Mouse (Mus musculus): ENCODE measurements at regions not wholly inside any gene's neighbourhood (a gene's known extent, or its start where the extent isn't known, plus 50 kb on each side); places are given as distances from the start of the nearest gene placed in this dataset.

GRCm38 (mm10) chr16:78247189-78247588 is 54.1 kb upstream of the Cxadr start:
- Histone ChIP-seq H3K4me1 (no peaks in the 10 kb centered on the region), H3K9me3 (replicated peaks) (no peaks in the 10 kb centered on the region), H3K4me2 (no peak overlapping the region), H3K27ac (no peak overlapping the region), H3K4me3 (no peak overlapping the region), H3K36me3 (no peaks in the 10 kb centered on the region), H3K9ac (no peak overlapping the region), H3K27me3 (replicated peaks) (no peaks in the 10 kb centered on the region)
- ATAC-seq = no peak
- 67% methylated on average over 3 of the region's 3 CpGs for WGBS (ENCODE audit: insufficient replicate concordance)

GRCm38 (mm10) chr16:78242678-78243077 is 58.6 kb upstream of the Cxadr start:
- no peak for ATAC-seq
- Histone ChIP-seq H3K36me3 (no peaks in the 10 kb centered on the region), H3K4me3 (no peak overlapping the region), H3K4me1 (0 out of 2 replicates have a peak, but pooled peaks cover 6% of the 10 kb centered on the region), H3K27me3 (replicated peaks) (peaks cover 22% of the 10 kb centered on the region), H3K9ac (no peak overlapping the region), H3K27ac (no peak overlapping the region), H3K4me2 (no peak overlapping the region), H3K9me3 (replicated peaks) (no peaks in the 10 kb centered on the region)
- WGBS (ENCODE audit: insufficient replicate concordance) = 64% methylated on average over 3 of the region's 3 CpGs

GRCm38 (mm10) chr16:78240152-78240551 is 61.1 kb upstream of the Cxadr start:
- H3K27ac ChIP-seq = no peak overlapping the region
- no peaks in the 10 kb centered on the region for H3K9me3 ChIP-seq (replicated peaks)
- H3K36me3 ChIP-seq = no peaks in the 10 kb centered on the region
- no peak overlapping the region for H3K4me3 ChIP-seq
- 0 out of 2 replicates have a peak, but pooled peaks cover 9% of the 10 kb centered on the region for H3K4me1 ChIP-seq
- H3K4me2 ChIP-seq = no peak overlapping the region
- 58% methylated on average over 4 of the region's 4 CpGs for WGBS (ENCODE audit: insufficient replicate concordance)
- H3K9ac ChIP-seq = no peak overlapping the region
- peaks cover 47% of the 10 kb centered on the region for H3K27me3 ChIP-seq (replicated peaks)
- ATAC-seq = no peak

- peak overlapping the region; percentile 58 for H3K4me2 ChIP-seq
- H3K9ac ChIP-seq = no peak overlapping the region
- ATAC-seq = no peak
- WGBS (ENCODE audit: insufficient replicate concordance) = 1% methylated on average over 18 of the region's 18 CpGs
- H3K36me3 ChIP-seq = no peaks in the 10 kb centered on the region
- peaks cover 51% of the 10 kb centered on the region for H3K27me3 ChIP-seq (replicated peaks)
- H3K27ac ChIP-seq = no peak overlapping the region
- H3K4me3 ChIP-seq = peak overlapping the region; percentile 36
- 0 out of 2 replicates have a peak, but pooled peaks cover 9% of the 10 kb centered on the region for H3K4me1 ChIP-seq
- no peaks in the 10 kb centered on the region for H3K9me3 ChIP-seq (replicated peaks)
These were observed 63.1 kb upstream of the Cxadr start for GRCm38 (mm10) chr16:78238052-78238701.

GRCm38 (mm10) chr16:78237641-78238051 is 63.6 kb upstream of the Cxadr start:
- H3K4me3 ChIP-seq = peak overlapping the region; percentile 36
- H3K9me3 ChIP-seq (replicated peaks) = no peaks in the 10 kb centered on the region
- no peak for ATAC-seq
- no peak overlapping the region for H3K27ac ChIP-seq
- H3K36me3 ChIP-seq = no peaks in the 10 kb centered on the region
- H3K9ac ChIP-seq = no peak overlapping the region
- 0 out of 2 replicates have a peak, but pooled peaks cover 9% of the 10 kb centered on the region for H3K4me1 ChIP-seq
- H3K27me3 ChIP-seq (replicated peaks) = peaks cover 51% of the 10 kb centered on the region
- H3K4me2 ChIP-seq = peak overlapping the region; percentile 58
- under 1% methylated on average over 13 of the region's 15 CpGs for WGBS (ENCODE audit: insufficient replicate concordance)

- Histone ChIP-seq H3K9ac (no peak overlapping the region), H3K4me1 (0 out of 2 replicates have a peak, but pooled peaks cover 9% of the 10 kb centered on the region), H3K9me3 (replicated peaks) (no peaks in the 10 kb centered on the region), H3K27ac (no peak overlapping the region), H3K4me2 (peak overlapping the region; percentile 58), H3K27me3 (replicated peaks) (peaks cover 51% of the 10 kb centered on the region), H3K4me3 (peak overlapping the region; percentile 36), H3K36me3 (no peaks in the 10 kb centered on the region)
- ATAC-seq = no peak
- 4% methylated on average over 25 of the region's 25 CpGs for WGBS (ENCODE audit: insufficient replicate concordance)
These were observed 64.3 kb upstream of the Cxadr start for GRCm38 (mm10) chr16:78236746-78237640.

- WGBS (ENCODE audit: insufficient replicate concordance) = 59% methylated on average over 2 of the region's 2 CpGs
- no peak overlapping the region for H3K9ac ChIP-seq
- H3K9me3 ChIP-seq (replicated peaks) = 0 out of 2 replicates have a peak, but pooled peaks cover 3% of the 10 kb centered on the region
- H3K4me2 ChIP-seq = no peak overlapping the region
- H3K36me3 ChIP-seq = no peaks in the 10 kb centered on the region
- peaks cover 24% of the 10 kb centered on the region for H3K27me3 ChIP-seq (replicated peaks)
- H3K4me3 ChIP-seq = no peak overlapping the region
- no peak for ATAC-seq
- no peaks in the 10 kb centered on the region for H3K4me1 ChIP-seq
- H3K27ac ChIP-seq = no peak overlapping the region
These were observed 69.1 kb upstream of the Cxadr start for GRCm38 (mm10) chr16:78232205-78232604.

GRCm38 (mm10) chr16:78229013-78229412 is 72.3 kb upstream of the Cxadr start:
- no peaks in the 10 kb centered on the region for H3K4me1 ChIP-seq
- no peak overlapping the region for H3K9ac ChIP-seq
- H3K27me3 ChIP-seq (replicated peaks) = no peaks in the 10 kb centered on the region
- WGBS (ENCODE audit: insufficient replicate concordance) = 63% methylated on average over 4 of the region's 4 CpGs
- no peak overlapping the region for H3K4me3 ChIP-seq
- no peak overlapping the region for H3K4me2 ChIP-seq
- no peaks in the 10 kb centered on the region for H3K36me3 ChIP-seq
- no peak for ATAC-seq
- H3K27ac ChIP-seq = no peak overlapping the region
- 0 out of 2 replicates have a peak, but pooled peaks cover 3% of the 10 kb centered on the region for H3K9me3 ChIP-seq (replicated peaks)

GRCm38 (mm10) chr16:78222377-78222776 is 78.9 kb upstream of the Cxadr start:
- 32% methylated on average over 1 of the region's 1 CpGs for WGBS (ENCODE audit: insufficient replicate concordance)
- H3K4me3 ChIP-seq = no peak overlapping the region
- no peaks in the 10 kb centered on the region for H3K36me3 ChIP-seq
- H3K4me1 ChIP-seq = no peaks in the 10 kb centered on the region
- no peaks in the 10 kb centered on the region for H3K27me3 ChIP-seq (replicated peaks)
- H3K9ac ChIP-seq = no peak overlapping the region
- no peak overlapping the region for H3K27ac ChIP-seq
- no peaks in the 10 kb centered on the region for H3K9me3 ChIP-seq (replicated peaks)
- no peak for ATAC-seq
- H3K4me2 ChIP-seq = no peak overlapping the region

GRCm38 (mm10) chr16:78221781-78222180 is 79.5 kb upstream of the Cxadr start:
- no peaks in the 10 kb centered on the region for H3K27me3 ChIP-seq (replicated peaks)
- H3K9ac ChIP-seq = no peak overlapping the region
- no peaks in the 10 kb centered on the region for H3K36me3 ChIP-seq
- no peaks in the 10 kb centered on the region for H3K9me3 ChIP-seq (replicated peaks)
- no peak overlapping the region for H3K4me3 ChIP-seq
- H3K27ac ChIP-seq = no peak overlapping the region
- 0 out of 2 replicates have a peak, but pooled peaks cover 2% of the 10 kb centered on the region for H3K4me1 ChIP-seq
- 89% methylated on average over 1 of the region's 1 CpGs for WGBS (ENCODE audit: insufficient replicate concordance)
- no peak overlapping the region for H3K4me2 ChIP-seq
- ATAC-seq = no peak

GRCm38 (mm10) chr16:78217633-78218032 is 83.7 kb upstream of the Cxadr start:
- WGBS (ENCODE audit: insufficient replicate concordance) = 25% methylated on average over 6 of the region's 6 CpGs

GRCm38 (mm10) chr16:78216752-78217351 is 84.4 kb upstream of the Cxadr start:
- H3K27me3 ChIP-seq (replicated peaks) = no peaks in the 10 kb centered on the region
- H3K9me3 ChIP-seq (replicated peaks) = no peaks in the 10 kb centered on the region
- 0 out of 2 replicates have a peak, but pooled peaks cover 2% of the 10 kb centered on the region for H3K4me1 ChIP-seq
- H3K4me3 ChIP-seq = no peak overlapping the region
- H3K9ac ChIP-seq = no peak overlapping the region
- no peak overlapping the region for H3K27ac ChIP-seq
- WGBS (ENCODE audit: insufficient replicate concordance) = 14% methylated on average over 9 of the region's 9 CpGs
- no peaks in the 10 kb centered on the region for H3K36me3 ChIP-seq
- no peak for ATAC-seq
- peak overlapping the region; percentile 38 for H3K4me2 ChIP-seq

More at GRCm38 (mm10) chr16:78217633-78218032, 83.7 kb upstream of the Cxadr start:
- H3K27me3 ChIP-seq (replicated peaks) = no peaks in the 10 kb centered on the region
- no peaks in the 10 kb centered on the region for H3K9me3 ChIP-seq (replicated peaks)
- no peak overlapping the region for H3K27ac ChIP-seq
- H3K4me1 ChIP-seq = 0 out of 2 replicates have a peak, but pooled peaks cover 2% of the 10 kb centered on the region
- no peak for ATAC-seq
- H3K4me3 ChIP-seq = no peak overlapping the region
- H3K36me3 ChIP-seq = no peaks in the 10 kb centered on the region
- H3K9ac ChIP-seq = no peak overlapping the region
- peak overlapping the region; percentile 38 for H3K4me2 ChIP-seq
